Mouse (Mus musculus) heart, postnatal 0 days (tissue): ENCODE measurements around the gene Tbl2. TPM values are rescaled to one million over a fixed set of nuclear protein-coding genes. Genes with fewer than 3 reads are reported as not detected.

Source experiments
- ATAC-seq: fragments of 200-750 bp; cut with Nextera tagmentation; 2 replicates; pipeline ENCODE4 v1.8.0; 2017; ENCODE audit warnings: low read depth, moderate number of reproducible peaks, moderate library complexity; ENCODE audit not compliant: insufficient read depth
- DNase-seq: peaks from one replicate; pipeline ENCODE4 v3.0.0-alpha.2; 2016; ENCODE audit warnings: low spot score
- H3K27ac ChIP-seq: fragments of 300-500 bp; sonication (generic); 2 replicates; pipeline ENCODE4 v1.5.1; 2014; ENCODE audit warnings: low read depth, mild to moderate bottlenecking
- H3K27me3 ChIP-seq: fragments of 300-500 bp; sonication (generic); 2 replicates; pipeline ENCODE4 v1.6.1; 2014; ENCODE audit warnings: low read length, mixed read lengths; ENCODE audit not compliant: control insufficient read depth, insufficient read depth
- H3K36me3 ChIP-seq: fragments of 300-500 bp; sonication (generic); replicated peaks from 2 replicates; pipeline ENCODE4 v1.6.1; 2014; ENCODE audit warnings: low read length, mixed read lengths; ENCODE audit not compliant: control insufficient read depth, insufficient read depth
- H3K4me1 ChIP-seq: fragments of 300-500 bp; sonication (generic); 2 replicates; pipeline ENCODE4 v1.6.1; 2014; ENCODE audit warnings: antibody characterized with exemption; ENCODE audit not compliant: control insufficient read depth, insufficient read depth
- H3K4me2 ChIP-seq: fragments of 300-500 bp; sonication (generic); 2 replicates; pipeline ENCODE4 v1.6.1; 2014; ENCODE audit warnings: low read depth, mild to moderate bottlenecking, low read length, moderate library complexity
- H3K4me3 ChIP-seq: fragments of 300-500 bp; sonication (generic); 2 replicates; pipeline ENCODE4 v1.5.1; 2014; ENCODE audit warnings: low read depth, low read length
- H3K9ac ChIP-seq: fragments of 300-500 bp; sonication (generic); replicated peaks from 2 replicates; pipeline ENCODE4 v1.6.1; 2014; ENCODE audit warnings: low read depth, low read length, mixed read lengths
- H3K9me3 ChIP-seq: fragments of 300-500 bp; sonication (generic); replicated peaks from 2 replicates; pipeline ENCODE4 v1.6.1; 2016; ENCODE audit warnings: low read length; ENCODE audit not compliant: control insufficient read depth
- CTCF ChIP-seq: IDR thresholded peaks from 2 replicates; pipeline ENCODE4 v1.5.1; 2016; ENCODE audit warnings: antibody characterized with exemption, control low read depth, low read depth
- EP300 ChIP-seq: IDR thresholded peaks from 2 replicates; pipeline ENCODE4 v1.6.1; 2016; ENCODE audit warnings: antibody characterized with exemption, low read depth
- WGBS: fragments of 180-500 bp; shearing (Covaris S2); extraction: QIAGEN DNeasy Blood & Tissue Kit; methylation state at CpG from one replicate; pipeline ENCODE4 v1.1.7; 2014; 5-methylcytosine and 5-hydroxymethylcytosine counted together
- polyA plus RNA-seq: library from polyadenylated mRNA; unstranded; fragments of >200 nt; fragmentation: Nextera tagmentation; extraction: Ambion mirVana; gene quantifications from 2 replicates; pipeline ENCODE4 v1.2.1, GENCODE M21; 2015
- total RNA-seq: library from RNA; depleted of rRNA; stranded (reverse); fragments of >200 nt; gene quantifications from 2 replicates; pipeline ENCODE4 v1.2.3, GENCODE M21; 2014; ENCODE audit warnings: low replicate concordance

The Tbl2 gene
- total and polyA plus RNA-seq, 2 experiments from 2014 or later: 11.3 to 30.0 TPM

GRCm38 (mm10) chr5:135180796-135181195 is 31.3 kb downstream of the Tbl2 start:
- DNase-seq: no peak
- H3K4me3 ChIP-seq: no peak overlapping the region
- no peak for ATAC-seq
- WGBS: 94% methylated on average over 14 of the region's 14 CpGs
- H3K9ac ChIP-seq: no peak overlapping the region
- H3K4me1 ChIP-seq: 0 out of 2 replicates have a peak, but pooled peaks cover under 1% of the 10 kb centered on the region
- H3K4me2 ChIP-seq: no peak overlapping the region
- peaks cover 3% of the 10 kb centered on the region; the same call in 1 of the 2 replicates for H3K9me3 ChIP-seq
- H3K27ac ChIP-seq: no peak overlapping the region
- no peaks in the 10 kb centered on the region for H3K27me3 ChIP-seq
- no peak for TF ChIP-seq EP300
- no peak for TF ChIP-seq CTCF
- peaks cover 69% of the 10 kb centered on the region for H3K36me3 ChIP-seq

GRCm38 (mm10) chr5:135181776-135182175 is 32.3 kb downstream of the Tbl2 start:
- Histone ChIP-seq H3K4me1 (peaks cover 8% of the 10 kb centered on the region; the same call in 1 of the 2 replicates), H3K9me3 (peaks cover 3% of the 10 kb centered on the region; the same call in 1 of the 2 replicates), H3K9ac (no peak overlapping the region), H3K4me3 (no peak overlapping the region), H3K27me3 (no peaks in the 10 kb centered on the region), H3K36me3 (peaks cover 62% of the 10 kb centered on the region), H3K27ac (no peak overlapping the region), H3K4me2 (no peak overlapping the region)
- WGBS: 81% methylated on average over 6 of the region's 6 CpGs
- DNase-seq: no peak
- ATAC-seq: no peak
- TF ChIP-seq EP300: no peak
- TF ChIP-seq CTCF: no peak

GRCm38 (mm10) chr5:135183131-135183861 is 33.8 kb downstream of the Tbl2 start:
- WGBS: 48% methylated on average over 8 of the region's 8 CpGs
- no peak overlapping the region for H3K9ac ChIP-seq
- H3K27ac ChIP-seq: peak overlapping the region; percentile 58

GRCm38 (mm10) chr5:135185016-135185415 is 35.6 kb downstream of the Tbl2 start:
- Histone ChIP-seq H3K27ac (no peak overlapping the region), H3K4me3 (no peak overlapping the region), H3K36me3 (peaks cover 33% of the 10 kb centered on the region), H3K27me3 (no peaks in the 10 kb centered on the region), H3K9me3 (peaks cover 3% of the 10 kb centered on the region; the same call in 1 of the 2 replicates), H3K4me2 (no peak overlapping the region), H3K4me1 (peaks cover 27% of the 10 kb centered on the region), H3K9ac (no peak overlapping the region)
- no peak for ATAC-seq
- TF ChIP-seq EP300: no peak
- TF ChIP-seq CTCF: no peak
- WGBS: 87% methylated on average over 3 of the region's 3 CpGs
- DNase-seq: no peak

More at GRCm38 (mm10) chr5:135183131-135183861, 33.8 kb downstream of the Tbl2 start:
- Histone ChIP-seq H3K27me3 (no peaks in the 10 kb centered on the region), H3K4me1 (peaks cover 10% of the 10 kb centered on the region), H3K4me2 (no peak overlapping the region), H3K9me3 (peaks cover 3% of the 10 kb centered on the region; the same call in 1 of the 2 replicates), H3K4me3 (no peak overlapping the region), H3K36me3 (peaks cover 46% of the 10 kb centered on the region)
- DNase-seq (no peak), ATAC-seq (no peak)
- TF ChIP-seq EP300: no peak
- TF ChIP-seq CTCF: no peak

GRCm38 (mm10) chr5:135185596-135185995 is 36.1 kb downstream of the Tbl2 start:
- Histone ChIP-seq H3K9ac (no peak overlapping the region), H3K9me3 (peaks cover 3% of the 10 kb centered on the region; the same call in 1 of the 2 replicates), H3K4me1 (peaks cover 28% of the 10 kb centered on the region), H3K4me3 (no peak overlapping the region), H3K27ac (no peak overlapping the region), H3K4me2 (no peak overlapping the region), H3K27me3 (no peaks in the 10 kb centered on the region), H3K36me3 (peaks cover 27% of the 10 kb centered on the region)
- ATAC-seq (no peak), DNase-seq (no peak)
- no peak for TF ChIP-seq EP300
- TF ChIP-seq CTCF: no peak; the same call in 1 of the 2 replicates
- 33% methylated on average over 3 of the region's 3 CpGs for WGBS
